Mouse (Mus musculus) adrenal gland (tissue): ENCODE measurements around the gene C1qtnf1.

Experiments
- intact Hi-C: fragments of 180-260 bp; cut with DNase I; formaldehyde crosslinking; loops from one replicate; pipeline ENCODE4 v1.15.1; 2025

Gene C1qtnf1

GRCm38 (mm10) chr11:118471676-118472075, 43.7 kb downstream of the C1qtnf1 start:
- intact Hi-C loops: no loop called here

DNA sequence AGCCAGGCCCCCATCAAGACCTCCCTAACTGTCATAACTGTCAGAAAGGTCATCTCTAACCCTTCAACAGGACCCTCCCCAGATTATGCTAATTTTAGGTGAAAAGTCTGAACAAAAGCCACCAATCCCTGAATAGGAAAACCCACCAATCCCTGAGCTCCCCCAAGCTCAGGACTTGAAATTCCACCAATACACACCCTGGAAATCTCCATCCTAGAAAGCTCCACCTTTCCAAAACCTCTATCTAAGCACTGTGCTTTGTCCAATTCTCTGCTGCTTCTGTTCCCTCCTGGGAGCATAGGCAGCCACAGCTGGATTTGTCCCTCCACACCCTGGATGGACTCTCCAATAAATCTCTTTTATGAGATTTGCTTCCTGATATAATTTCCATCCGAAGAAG, 45.2 kb downstream of the C1qtnf1 start:
- intact Hi-C loops: no loop called here

DNA sequence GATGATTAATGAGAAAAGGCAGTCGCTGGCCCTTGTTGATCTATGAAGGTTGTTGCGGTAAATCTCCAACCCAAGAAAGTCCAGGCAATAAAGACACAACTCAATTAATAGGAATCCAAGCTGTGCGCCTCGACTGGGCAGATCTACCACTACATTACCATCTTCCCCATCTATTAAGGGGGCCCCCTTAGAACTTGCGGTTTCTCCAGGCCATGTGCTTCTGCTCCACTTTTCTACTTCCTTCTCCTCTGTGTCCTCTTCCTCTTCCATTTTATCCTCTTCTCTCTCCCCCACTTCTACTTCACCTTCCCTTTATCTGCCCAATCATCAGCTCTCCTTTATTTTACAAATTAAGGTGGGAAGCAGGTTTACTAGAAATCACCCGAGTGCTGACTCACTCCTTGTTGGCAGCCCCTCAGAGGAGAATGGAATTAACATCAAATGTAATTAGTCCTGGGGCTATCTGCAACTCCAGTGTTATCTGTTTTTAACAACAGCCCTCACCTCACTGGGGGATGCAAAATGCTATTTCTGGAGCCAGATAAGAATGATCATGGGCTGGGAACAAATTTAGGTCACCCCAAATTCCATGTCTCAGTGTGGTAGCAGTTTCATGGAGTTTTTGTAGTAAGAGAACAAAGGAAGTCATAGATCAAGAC, 46.0 kb downstream of the C1qtnf1 start:
- intact Hi-C loops: no loop called here

DNA sequence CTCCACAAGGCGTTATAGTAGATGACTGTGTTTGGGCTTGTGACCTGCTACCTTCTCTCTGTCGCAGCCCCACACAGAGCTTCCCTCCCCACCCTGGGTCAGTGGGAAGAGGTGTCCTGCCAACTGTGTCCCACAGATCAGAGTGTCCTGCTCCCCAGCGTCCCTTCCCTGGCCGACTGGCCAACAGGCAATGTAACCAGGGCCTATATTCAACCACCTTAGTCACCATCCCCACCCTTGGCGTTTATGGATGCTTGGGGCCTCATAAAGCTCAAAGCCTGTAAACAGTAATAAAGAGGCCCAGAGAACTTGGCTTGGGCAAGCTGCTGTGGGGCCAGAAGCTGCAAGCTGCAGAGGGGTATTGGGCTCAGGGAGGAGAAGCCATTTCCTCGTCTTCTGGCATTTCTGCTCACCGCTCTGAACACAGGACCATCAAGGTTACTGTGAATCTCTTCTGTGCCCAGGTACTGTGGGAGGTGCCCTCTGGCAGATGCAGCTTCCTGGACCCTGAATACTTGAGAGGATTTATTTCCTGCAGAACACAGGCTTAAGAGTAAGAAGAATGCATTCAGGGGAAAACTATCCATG, 47.6 kb downstream of the C1qtnf1 start:
- intact Hi-C loops: no loop called here

DNA sequence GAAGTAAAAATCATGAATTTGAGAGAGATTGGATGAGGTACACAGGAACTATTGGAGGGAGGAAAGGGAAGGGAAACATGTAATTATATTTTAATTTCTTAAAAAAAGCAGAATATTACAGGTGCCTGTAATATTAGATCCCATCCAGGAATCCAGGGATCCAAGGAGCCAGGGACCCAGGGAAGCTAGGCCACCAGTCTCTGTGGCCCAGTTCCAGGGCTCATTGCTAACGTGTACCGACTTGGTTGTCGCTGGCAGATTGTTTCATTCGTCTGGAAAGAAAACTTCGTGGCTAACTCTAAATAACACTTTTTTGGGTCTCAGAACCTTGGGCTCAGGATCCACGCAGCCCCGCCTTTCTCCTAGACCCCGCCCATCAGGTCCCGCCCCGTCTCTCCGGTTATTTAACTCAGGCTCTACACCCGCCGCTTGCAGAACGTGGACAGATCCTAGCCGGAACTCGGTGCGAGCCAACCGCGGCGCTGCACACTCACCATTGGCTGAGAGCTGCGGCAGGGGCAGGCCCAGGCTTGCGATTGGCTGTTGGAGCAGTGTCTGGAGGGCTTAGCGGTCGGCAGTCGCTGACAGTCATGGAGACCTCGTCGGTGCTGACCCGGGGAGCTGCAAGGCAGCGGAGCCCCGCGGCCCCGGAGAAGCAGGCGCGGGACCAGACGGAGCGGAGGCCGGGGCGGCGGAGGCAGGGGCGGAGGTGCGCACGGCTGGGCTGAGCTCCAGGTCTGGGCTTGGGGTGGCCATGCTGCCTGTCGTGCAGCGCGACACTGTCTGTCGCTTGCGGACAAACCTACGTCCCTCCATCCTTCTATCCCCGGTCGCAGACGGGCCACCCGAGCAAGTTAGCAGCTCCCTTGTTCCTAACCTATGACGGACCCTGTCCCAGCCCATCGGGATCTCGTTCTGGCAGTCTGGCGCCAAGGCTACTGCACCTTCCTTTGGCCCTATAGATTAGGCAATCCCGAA, 48.7 kb downstream of the C1qtnf1 start, which contains the start of gene Engase:
Engase (plus strand) TSS at position 434 of the 978 bp plus-strand sequence.
- intact Hi-C loops: no loop called here

DNA sequence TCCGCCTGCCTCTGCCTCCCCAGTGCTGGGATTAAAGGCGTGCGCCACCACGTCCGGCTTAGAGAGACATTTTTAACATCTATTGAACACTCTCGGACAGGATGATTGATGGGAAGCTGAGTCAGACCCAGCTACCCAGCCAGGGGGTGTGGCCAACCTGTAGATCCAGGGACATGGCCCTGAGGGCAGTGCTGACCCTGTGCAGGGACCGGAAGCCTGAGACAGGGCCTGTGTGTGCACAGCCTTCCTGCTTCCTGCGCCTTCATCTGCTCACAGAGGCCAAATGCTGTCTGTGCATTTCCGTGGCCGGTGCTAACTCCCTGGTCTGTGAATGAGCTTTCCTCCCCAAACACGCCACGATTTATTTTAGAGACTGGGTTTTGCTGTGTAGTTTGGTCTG, 51.8 kb downstream of the C1qtnf1 start:
- intact Hi-C loops: no loop called here

DNA sequence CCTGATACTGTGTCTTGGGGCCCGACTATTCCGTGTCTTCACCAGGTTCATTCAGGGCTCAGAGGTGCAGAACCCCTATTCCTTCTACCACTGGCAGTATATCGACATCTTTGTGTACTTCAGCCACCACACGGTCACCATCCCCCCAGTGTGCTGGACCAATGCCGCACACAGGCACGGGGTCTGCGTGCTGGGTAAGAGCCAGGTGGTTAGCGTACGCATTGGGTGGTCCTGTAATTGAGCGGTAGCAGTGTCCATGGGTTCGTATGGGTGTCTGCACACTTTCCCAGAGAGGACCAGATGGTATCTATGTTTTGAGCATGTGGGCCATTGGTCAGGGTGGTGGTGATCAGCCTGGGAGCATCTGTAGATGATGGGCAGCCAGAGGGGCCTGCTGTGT, 53.2 kb downstream of the C1qtnf1 start:
- intact Hi-C loops: no loop called here

DNA sequence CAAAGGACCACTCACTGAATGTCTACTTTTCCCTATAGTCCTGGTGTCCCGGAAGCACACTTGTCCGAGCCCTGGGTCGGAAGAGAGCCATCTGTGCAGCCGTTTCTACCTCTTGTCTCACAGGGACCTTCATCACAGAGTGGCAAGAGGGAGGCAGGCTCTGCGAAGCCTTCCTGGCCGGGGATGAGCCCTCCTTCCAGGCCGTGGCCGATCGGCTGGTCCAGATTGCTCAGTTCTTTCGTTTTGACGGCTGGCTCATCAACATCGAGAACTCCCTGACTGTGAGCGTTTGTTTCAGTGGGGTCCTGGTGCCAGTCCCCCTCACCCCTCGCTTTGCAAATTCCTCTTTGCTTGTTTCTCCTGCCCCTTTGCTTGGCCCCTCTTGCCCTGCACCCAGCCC, 53.7 kb downstream of the C1qtnf1 start:
- intact Hi-C loops: no loop called here

DNA sequence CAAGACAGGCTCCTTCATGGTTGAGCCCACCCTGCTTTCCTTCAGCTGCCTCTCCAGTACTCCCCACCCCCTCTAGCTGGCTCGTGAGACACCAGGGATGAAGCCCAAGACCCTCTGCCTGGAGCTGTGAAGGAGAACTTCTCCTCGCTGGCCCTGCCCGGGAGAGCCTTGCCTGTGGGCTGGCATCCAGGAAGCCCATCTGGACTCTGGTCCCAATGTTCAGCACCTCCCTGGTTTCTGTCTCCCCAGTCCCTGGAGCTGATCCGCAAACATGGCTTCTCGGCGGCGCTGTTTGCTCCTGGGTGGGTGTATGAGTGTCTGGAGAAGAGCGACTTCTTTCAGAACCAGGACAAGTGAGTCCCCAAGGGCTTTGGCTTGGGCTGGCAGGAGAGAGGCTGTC, 56.2 kb downstream of the C1qtnf1 start:
- intact Hi-C loops: no loop called here

DNA sequence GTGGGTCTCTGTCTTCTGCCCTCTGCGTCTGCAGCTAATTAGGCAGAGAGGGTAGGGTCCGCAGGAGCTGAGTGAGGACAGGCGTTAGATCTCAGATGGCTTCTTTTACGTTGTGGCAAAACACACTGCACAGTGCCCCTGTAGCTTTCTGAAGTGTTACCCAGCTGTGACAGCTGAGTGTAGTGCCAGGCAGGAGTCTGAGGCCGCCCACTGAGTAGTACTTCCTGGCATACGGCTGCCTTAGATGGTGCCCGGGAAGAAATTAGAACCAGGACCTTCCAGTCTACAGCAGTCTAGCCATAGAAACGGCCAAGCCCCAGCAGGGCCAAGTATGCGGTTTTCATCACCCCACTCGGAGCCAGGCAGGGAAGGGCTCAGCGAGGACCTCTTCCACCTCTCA, 57.3 kb downstream of the C1qtnf1 start:
- intact Hi-C loops: no loop called here

DNA sequence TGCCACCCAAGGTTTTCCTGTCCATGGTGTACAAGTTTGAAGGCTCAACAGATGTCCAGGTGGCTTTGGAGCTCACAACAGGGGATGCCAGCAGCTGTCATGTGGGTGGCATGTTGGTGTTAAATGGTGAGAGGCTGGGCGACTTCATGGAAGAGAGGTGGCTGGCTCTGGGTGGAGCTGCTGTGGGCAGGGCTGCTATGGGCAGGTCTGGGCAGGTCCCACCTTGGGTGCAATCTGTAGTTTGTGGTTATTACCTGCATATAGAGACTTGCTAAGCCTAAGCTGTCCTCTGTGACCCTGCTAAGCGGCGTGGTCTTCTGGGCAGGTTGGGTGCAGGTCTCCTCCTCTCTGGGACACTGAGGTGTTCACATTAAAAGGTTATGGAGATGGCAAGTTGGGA, 57.8 kb downstream of the C1qtnf1 start:
- intact Hi-C loops: no loop called here

- intact Hi-C loops: no loop called here
These were observed 58.3 kb downstream of the C1qtnf1 start for GRCm38 (mm10) chr11:118486281-118486680.

DNA sequence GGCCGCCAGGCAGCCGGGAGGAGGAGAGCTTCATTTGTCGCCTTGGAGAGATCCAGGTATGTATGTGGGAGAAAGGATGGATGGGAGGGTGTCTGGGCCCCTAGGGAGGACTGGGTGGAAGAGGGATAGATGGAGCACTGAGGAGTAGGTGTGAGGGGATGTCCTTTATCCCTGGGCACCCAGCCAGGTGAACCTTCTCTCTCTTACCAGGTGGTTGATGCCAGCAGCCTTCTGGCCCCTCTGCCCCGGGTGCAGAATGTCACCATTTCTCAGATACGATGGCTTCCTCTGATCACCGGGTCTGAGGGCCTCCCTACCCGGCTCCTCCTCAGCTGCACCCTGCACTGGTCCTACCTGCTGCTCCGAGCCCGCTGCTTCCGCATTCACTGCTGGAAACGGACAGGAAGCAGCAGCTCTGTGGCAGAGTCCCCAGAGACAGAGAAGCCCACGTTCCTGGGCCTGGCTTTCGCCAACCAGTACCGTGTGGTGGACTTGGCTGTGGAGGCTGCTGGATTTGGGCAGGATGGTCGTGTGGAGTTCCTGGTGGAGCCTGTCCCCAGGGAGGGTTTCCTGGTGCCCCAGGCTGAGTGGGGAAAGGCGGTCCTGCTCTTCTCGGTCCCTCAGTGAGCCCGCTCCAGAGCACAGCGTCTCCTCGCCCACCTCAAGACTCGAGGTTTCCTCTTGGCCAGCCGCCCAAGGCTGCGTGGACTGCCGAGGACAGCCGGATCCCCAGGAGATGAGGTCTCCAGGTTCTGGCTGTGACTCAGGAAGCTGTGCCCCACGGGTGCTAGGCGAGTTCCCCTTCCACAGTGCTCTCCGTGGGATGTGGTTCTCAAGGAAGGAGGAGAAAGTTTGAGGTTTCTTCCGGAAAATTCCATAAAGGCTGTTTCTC, 59.1 kb downstream of the C1qtnf1 start:
- intact Hi-C loops: no loop called here

- intact Hi-C loops: no loop called here
These were observed 60.3 kb downstream of the C1qtnf1 start for GRCm38 (mm10) chr11:118488191-118488906.

GRCm38 (mm10) chr11:118488907-118489270, 60.9 kb downstream of the C1qtnf1 start:
- intact Hi-C loops: no loop called here

- intact Hi-C loops: loop anchor here (2.0 kb wide), 1 partner anchor 46 kb away; no protein-coding TSS in a partner anchor
These were observed 62.7 kb downstream of the C1qtnf1 start for GRCm38 (mm10) chr11:118490566-118491218.

- intact Hi-C loops: loop anchor here (2.0 kb wide), 1 partner anchor 46 kb away; no protein-coding TSS in a partner anchor
These were observed 63.2 kb downstream of the C1qtnf1 start for GRCm38 (mm10) chr11:118491230-118491629.

- intact Hi-C loops: no loop called here
These were observed 65.5 kb downstream of the C1qtnf1 start for GRCm38 (mm10) chr11:118493458-118493857.

DNA sequence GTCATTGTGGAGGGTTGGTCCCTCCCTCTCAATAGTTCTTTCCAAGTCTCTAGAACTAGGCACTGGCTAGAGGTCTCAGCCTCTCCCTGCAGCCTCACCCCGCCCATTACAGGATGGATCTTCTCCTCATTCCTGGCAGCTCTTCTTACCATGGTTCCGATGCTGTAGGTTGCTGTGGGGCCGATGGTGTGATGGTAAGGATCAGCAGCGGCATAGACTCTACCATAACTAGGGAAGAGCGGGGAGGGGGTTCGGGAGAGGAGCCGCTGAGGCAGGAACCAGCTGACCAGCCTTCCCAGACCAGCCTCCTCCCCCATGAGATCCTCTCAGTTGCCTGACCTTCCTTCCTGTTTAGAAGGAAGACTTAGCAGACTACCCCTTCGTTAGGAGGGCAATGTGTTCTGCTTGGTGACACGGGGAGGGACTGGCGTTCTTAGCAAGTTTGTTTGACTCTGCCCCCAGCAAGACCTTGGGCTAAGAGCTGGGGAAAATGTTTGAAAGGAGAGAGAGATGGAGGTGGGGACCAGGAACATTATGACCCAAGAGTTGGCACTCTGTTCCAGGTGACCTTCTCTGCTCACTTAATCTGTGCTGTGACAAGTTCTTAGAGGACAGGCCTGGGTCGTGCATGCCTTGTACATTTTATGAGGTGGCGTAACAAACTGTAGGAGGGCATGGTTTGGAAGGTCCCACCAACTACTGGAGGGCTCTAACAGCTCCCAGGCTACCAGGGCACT, 66.2 kb downstream of the C1qtnf1 start:
- intact Hi-C loops: no loop called here
